22 mouse cellular contexts compared by ENCODE assay signal in the genomic region with DNA sequence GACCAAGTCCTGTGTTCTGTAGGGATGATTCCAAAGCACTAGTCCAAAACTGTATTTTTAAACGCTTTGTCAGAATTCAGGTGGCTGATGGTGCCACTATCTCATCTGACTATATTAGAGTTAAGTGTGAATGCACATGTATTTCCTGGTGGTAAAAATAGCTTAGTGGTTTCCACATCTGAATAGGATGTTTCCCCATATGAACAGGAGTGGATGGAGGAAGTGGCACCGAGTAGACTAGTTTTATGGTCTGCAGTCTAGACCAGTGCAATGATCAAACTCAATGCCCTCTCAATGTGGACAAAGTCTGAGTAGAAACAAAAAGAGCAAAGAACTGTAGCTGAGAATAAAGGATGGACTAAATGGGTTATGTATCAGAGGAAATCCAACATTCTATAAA.
DNase-seq lines count a peak whose midpoint lies in the region; ATAC-seq and TF ChIP-seq lines count a peak whose summit lies in the region.
"Had no signal": no experiment of that assay in that cellular context is flagged by ENCODE, and none has a peak within 500 bp of the region (broad histone marks: within the 10 kb centered on the region; RNA-seq: fewer than 3 reads in every experiment).

No protein-coding gene starts in this region.

- no peak for DNase-seq in T-cell, adult 2 months (ENCODE audit: low spot score)
- no peak for DNase-seq in embryonic facial prominence, embryonic 10.5 days (ENCODE audit: low spot score)
- DNase-seq in urinary bladder, postnatal 10 days (ENCODE audit: low spot score) = no peak
- DNase-seq: adrenal gland, adult 2 months; adrenal gland, postnatal 25 days; cerebellum, adult 2 months; cerebellum, postnatal 10 days; embryo, embryonic 11 days; forebrain, postnatal 0 days; gastrocnemius, postnatal 25 days; heart, adult 11 months; heart, postnatal 4 days had no signal

- no peak overlapping the region for H3K4me2 ChIP-seq in intestine, postnatal 0 days (replicated peaks; ENCODE audit: low read depth)
- no peak overlapping the region for H3K4me2 ChIP-seq in intestine, embryonic 15.5 days (replicated peaks)
- H3K4me2 ChIP-seq: embryonic facial prominence, embryonic 12.5 days; forebrain, embryonic 13.5 days; heart, embryonic 13.5 days; hindbrain, embryonic 13.5 days had no signal

- WGBS in intestine, postnatal 0 days = 41% methylated on average over 2 of the region's 2 CpGs
- 79% methylated on average over 2 of the region's 2 CpGs for WGBS in intestine, embryonic 15.5 days
- WGBS in embryonic facial prominence, embryonic 10.5 days = 88% methylated on average over 2 of the region's 2 CpGs

- H3K27ac ChIP-seq in intestine, postnatal 0 days (ENCODE audit: low read depth, low read length) = no peak overlapping the region
- no peak overlapping the region for H3K27ac ChIP-seq in intestine, embryonic 15.5 days
- no peak overlapping the region for H3K27ac ChIP-seq in embryonic facial prominence, embryonic 10.5 days (replicated peaks)
- H3K27ac ChIP-seq: embryonic facial prominence, embryonic 12.5 days; forebrain, embryonic 13.5 days; heart, embryonic 13.5 days; hindbrain, embryonic 13.5 days had no signal

- no peak for TF ChIP-seq CTCF in intestine, postnatal 0 days (IDR thresholded peaks at IDR 0.05; ENCODE audit: low read depth)

- H3K4me1 ChIP-seq in intestine, postnatal 0 days (replicated peaks; ENCODE audit: control insufficient read depth, insufficient read depth, low read length) = no peaks in the 10 kb centered on the region
- no peaks in the 10 kb centered on the region for H3K4me1 ChIP-seq in intestine, embryonic 15.5 days (replicated peaks)
- H3K4me1 ChIP-seq in megakaryocyte, embryonic 14.5 days = peaks cover 94% of the 10 kb centered on the region
- H3K4me1 ChIP-seq in embryonic facial prominence, embryonic 10.5 days = peaks cover 15% of the 10 kb centered on the region
- H3K4me1 ChIP-seq: embryonic facial prominence, embryonic 12.5 days; heart, embryonic 13.5 days had no signal

- peak; percentile 94 for ATAC-seq in intestine, postnatal 0 days
- ATAC-seq in intestine, embryonic 15.5 days = no peak
- ATAC-seq in granulocyte monocyte progenitor cell, adult 5-6 weeks (replicated peaks; ENCODE audit: poor library complexity, severe bottlenecking) = peak; percentile 95
- ATAC-seq in neutrophil, adult 5-6 weeks (ENCODE audit: extremely low read depth, insufficient number of reproducible peaks, low FRiP score, poor library complexity, severe bottlenecking) = peak; percentile 47; the same call in 1 of the 2 replicates
- ATAC-seq: forebrain, embryonic 13.5 days; Patski had no signal

- no peaks in the 10 kb centered on the region for H3K27me3 ChIP-seq in intestine, postnatal 0 days (replicated peaks; ENCODE audit: control insufficient read depth, insufficient read depth, low read length)
- H3K27me3 ChIP-seq in intestine, embryonic 15.5 days (replicated peaks) = no peaks in the 10 kb centered on the region
- no peaks in the 10 kb centered on the region for H3K27me3 ChIP-seq in megakaryocyte, embryonic 14.5 days (replicated peaks)
- no peaks in the 10 kb centered on the region for H3K27me3 ChIP-seq in embryonic facial prominence, embryonic 10.5 days (replicated peaks; ENCODE audit: low read depth, poor library complexity, severe bottlenecking)
- H3K27me3 ChIP-seq: embryonic facial prominence, embryonic 12.5 days; forebrain, embryonic 13.5 days; heart, embryonic 13.5 days; hindbrain, embryonic 13.5 days; Patski had no signal

- no peaks in the 10 kb centered on the region for H3K36me3 ChIP-seq in intestine, postnatal 0 days (ENCODE audit: control insufficient read depth, insufficient read depth)
- H3K36me3 ChIP-seq in intestine, embryonic 15.5 days = no peaks in the 10 kb centered on the region
- H3K36me3 ChIP-seq in megakaryocyte, embryonic 14.5 days (replicated peaks; ENCODE audit: low read length) = peaks cover 47% of the 10 kb centered on the region
- no peaks in the 10 kb centered on the region for H3K36me3 ChIP-seq in embryonic facial prominence, embryonic 10.5 days (replicated peaks)
- H3K36me3 ChIP-seq: embryonic facial prominence, embryonic 12.5 days; heart, embryonic 13.5 days; hindbrain, embryonic 13.5 days had no signal

- no peak overlapping the region for H3K4me3 ChIP-seq in intestine, postnatal 0 days (ENCODE audit: low read depth, low read length)
- no peak overlapping the region for H3K4me3 ChIP-seq in intestine, embryonic 15.5 days (replicated peaks)
- H3K4me3 ChIP-seq in megakaryocyte, embryonic 14.5 days (replicated peaks) = peak overlapping the region; percentile 73
- H3K4me3 ChIP-seq in embryonic facial prominence, embryonic 10.5 days = no peak overlapping the region
- H3K4me3 ChIP-seq: embryonic facial prominence, embryonic 12.5 days; forebrain, embryonic 13.5 days; heart, embryonic 13.5 days; hindbrain, embryonic 13.5 days had no signal

- H3K9me3 ChIP-seq in intestine, postnatal 0 days (ENCODE audit: control insufficient read depth) = no peaks in the 10 kb centered on the region
- H3K9me3 ChIP-seq in intestine, embryonic 15.5 days = no peaks in the 10 kb centered on the region
- H3K9me3 ChIP-seq in megakaryocyte, embryonic 14.5 days = no peaks in the 10 kb centered on the region
- no peaks in the 10 kb centered on the region for H3K9me3 ChIP-seq in embryonic facial prominence, embryonic 10.5 days
- H3K9me3 ChIP-seq: embryonic facial prominence, embryonic 12.5 days; forebrain, embryonic 13.5 days; heart, embryonic 13.5 days; hindbrain, embryonic 13.5 days had no signal

- H3K9ac ChIP-seq in intestine, postnatal 0 days (ENCODE audit: low read depth, low read length) = no peak overlapping the region
- no peak overlapping the region for H3K9ac ChIP-seq in intestine, embryonic 15.5 days
- H3K9ac ChIP-seq: embryonic facial prominence, embryonic 12.5 days; forebrain, embryonic 13.5 days; forebrain, postnatal 0 days; heart, embryonic 13.5 days; hindbrain, embryonic 13.5 days had no signal
